Mouse (Mus musculus) spleen, adult 18-20 months (tissue): ENCODE data around the gene Amhr2.

Experiments
- DNase-seq, 2 experiments: peaks; one replicate each; pipeline ENCODE4 v3.0.0; 2022; ENCODE audit warnings: mixed read lengths in 2 of 2

Amhr2 gene

DNA sequence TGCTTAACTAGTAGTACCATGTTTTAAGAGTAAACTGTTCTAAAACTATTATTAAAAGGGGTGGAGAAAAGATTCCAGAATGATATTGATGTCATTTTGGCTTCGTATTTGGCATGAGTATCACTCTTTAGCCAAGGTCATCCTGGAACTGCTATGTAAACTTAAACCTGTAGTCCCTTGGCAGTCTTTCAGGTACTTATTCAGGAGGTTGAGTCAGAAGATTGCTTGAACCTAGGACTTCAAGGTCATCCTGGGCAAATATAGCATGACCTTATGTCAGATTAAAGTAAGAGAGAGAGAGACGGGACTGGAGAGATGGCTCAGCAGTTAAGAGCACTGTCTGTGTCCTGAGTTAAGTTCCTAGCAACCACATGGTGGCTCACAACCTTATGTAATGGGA lies 20.5 kb upstream of the Amhr2 start:
- no peak for DNase-seq

GRCm38 (mm10) chr15:102426963-102427362 lies 18.2 kb upstream of the Amhr2 start:
- DNase-seq: no peak

DNA sequence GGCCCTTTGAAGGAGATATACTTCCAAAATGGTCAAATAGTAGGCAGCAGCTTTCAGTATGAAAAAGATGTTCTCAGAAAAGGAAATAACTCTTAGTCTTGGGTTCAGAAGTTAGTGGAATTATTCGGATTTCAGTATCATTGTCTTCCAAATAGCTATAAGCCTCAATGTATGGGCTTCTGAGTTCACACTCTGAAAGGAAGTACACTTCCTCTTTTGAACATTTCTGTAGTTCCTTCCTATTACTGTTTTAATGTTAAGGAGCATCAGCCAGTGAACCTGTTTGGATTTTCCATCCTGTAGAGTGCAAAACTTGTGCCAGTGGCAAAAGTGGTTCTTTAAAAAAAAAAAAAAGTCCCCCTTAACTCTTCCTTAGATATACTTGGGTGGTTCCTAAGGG lies 13.1 kb upstream of the Amhr2 start:
- DNase-seq: no peak

- DNase-seq: no peak
Observed at GRCm38 (mm10) chr15:102433173-102433572, 12.0 kb upstream of the Amhr2 start.

- peak; percentile 56 to 81 for DNase-seq
Observed at GRCm38 (mm10) chr15:102442490-102442889, 2.7 kb upstream of the Amhr2 start.

DNA sequence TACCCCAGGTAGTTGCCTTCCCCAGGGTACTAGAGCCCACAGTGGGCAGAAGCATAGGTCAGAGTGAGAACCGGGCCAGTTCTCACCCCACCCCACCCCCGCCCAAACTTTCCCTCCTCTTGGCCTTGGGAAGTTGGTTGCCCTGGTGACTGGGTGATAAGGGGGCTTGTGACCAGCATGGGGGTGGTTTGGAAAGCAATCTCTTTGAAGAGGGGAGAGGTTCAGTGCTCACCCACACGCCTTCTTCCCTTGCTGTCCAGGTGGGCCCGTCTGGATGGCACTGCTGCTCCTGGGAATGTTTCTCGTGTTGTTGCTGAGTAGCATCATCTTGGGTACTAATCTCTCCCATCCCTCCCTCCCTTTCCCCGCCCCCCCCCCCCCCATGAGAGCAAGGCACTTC lies 1.3 kb downstream of the Amhr2 start:
- no peak for DNase-seq

DNA sequence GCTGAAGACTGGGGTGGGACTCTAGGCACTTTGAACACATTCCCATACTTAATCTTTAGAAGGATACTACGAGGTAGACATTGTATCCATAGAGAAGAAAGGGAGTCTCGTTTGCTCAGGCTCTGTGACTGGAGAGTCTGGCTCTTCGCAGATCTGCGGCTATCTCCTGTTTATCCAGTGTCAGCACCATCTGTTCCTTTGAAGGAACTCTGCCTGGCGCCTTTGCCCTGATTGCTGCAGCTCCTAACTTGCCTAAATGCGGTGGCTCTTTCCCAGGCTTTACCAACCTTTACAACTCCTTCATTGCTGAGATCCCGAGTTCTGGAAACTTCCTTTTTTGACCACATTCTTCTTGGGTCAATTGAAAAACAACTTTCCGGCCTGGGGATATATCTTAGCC lies 4.2 kb downstream of the Amhr2 start:
- no peak for DNase-seq

DNA sequence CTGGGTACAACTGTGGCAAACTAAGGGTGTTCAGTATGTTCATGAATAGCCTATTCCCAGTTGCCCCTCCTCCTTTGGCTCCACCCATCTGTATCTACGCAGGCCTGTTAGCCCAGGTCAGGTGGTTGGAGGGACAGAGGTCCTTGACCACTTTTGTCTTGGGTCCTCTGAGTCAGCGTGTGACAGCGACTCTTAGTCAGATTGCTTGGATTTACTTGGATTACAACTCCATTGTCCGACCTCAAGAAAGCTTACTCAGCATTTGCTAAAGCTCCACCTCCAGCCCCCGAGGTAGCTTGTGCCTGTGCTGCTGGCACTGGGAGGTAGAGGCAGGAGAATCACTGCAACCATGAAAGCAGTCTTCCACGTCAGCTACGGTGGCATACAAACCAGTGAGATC lies 5.8 kb downstream of the Amhr2 start:
- no peak for DNase-seq

DNA sequence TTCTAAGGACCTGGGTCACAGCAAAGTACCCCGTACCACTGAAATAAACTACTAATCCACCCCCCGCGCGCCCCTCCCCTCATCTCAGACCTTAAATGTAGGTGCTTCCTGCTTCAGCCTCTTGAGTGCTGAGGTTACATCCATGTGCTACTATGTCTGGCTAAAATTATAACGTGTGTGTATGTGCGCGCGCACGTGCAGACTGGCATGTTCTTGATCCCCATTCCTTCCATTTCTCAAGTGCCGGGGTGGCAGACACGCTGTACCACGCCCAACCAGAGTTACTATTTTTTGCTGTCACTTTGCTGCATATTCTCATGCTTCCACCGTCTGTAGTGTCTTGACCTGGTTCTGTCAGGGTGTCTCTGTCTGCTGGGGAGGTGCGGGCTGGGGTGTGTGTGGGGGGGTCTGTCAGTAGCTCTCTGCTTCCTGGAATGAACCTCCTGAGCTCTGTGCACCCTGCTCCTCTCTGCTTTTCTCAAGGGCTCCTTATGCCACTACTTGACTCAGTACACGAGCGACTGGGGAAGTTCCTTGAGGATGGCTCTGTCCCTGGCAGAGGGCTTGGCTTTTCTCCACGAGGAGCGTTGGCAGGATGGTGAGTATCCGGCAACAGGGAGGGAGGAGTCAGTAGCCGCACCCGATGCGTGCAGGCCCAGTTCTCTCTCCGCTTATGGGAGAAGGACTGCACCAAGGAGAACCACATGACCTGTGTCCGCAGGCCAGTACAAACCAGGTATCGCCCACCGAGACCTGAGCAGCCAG lies 6.7 kb downstream of the Amhr2 start:
- DNase-seq: no peak

GRCm38 (mm10) chr15:102455993-102456392 lies 10.8 kb downstream of the Amhr2 start:
- DNase-seq: no peak

DNA sequence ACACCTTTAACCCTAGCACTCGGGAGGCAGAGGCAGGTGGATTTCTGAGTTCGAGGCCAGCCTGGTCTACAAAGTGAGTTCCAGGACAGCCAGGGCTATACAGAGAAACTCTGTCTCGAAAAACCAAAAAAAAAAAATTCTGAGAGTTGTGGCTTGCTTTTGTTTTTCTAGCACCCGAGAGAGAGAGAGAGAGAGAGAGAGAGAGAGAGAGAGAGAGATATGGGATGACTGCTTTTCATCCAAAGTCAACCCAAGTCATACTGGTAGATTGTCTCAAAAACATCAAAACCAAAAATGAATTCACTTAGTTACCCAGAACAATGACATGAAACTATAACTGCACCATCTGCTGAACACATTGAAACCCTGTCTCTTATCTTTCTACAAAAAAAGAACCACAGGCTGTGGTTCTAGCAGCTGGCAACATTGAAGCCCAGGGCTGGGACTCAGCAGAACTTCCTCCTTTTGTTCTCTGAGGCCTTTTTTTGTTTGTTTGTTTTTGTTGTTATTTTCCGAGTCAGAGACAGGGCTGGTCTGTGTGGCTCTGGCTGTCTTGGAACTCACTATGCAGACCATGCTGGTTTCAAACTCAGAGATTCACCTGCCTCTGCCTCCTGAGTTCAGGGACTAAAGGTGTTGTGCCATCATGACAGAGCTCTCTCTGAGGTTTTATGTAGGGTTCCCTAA lies 13.0 kb downstream of the Amhr2 start:
- DNase-seq: no peak

- peak; percentile 89 to 90 for DNase-seq
Observed at GRCm38 (mm10) chr15:102458904-102459317, 13.7 kb downstream of the Amhr2 start, which contains the start of gene Prr13. Gene Prr13 (plus strand): TSS chr15:102459028.

- DNase-seq: no peak
Observed at GRCm38 (mm10) chr15:102459381-102459780, 14.2 kb downstream of the Amhr2 start.

DNA sequence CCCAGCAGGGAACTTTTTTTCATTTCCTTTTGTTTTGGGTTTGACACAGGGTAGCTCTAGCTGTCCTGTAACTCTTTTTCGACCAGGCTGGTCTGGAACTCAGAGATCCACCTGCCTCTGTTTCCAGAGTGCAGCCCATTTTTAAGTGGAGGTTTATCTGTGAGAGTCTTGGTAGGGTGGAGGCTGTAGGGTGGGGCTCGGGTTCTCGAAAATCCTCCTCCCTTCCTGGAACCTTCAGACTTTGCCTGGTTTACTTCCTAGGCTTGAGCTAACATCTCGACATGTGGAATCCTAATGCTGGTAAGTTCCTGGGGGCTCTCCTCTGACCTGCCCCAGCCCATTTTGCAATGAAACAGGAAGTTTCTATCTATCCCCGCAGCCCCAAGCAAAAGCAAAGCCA lies 14.7 kb downstream of the Amhr2 start:
- DNase-seq: no peak

DNA sequence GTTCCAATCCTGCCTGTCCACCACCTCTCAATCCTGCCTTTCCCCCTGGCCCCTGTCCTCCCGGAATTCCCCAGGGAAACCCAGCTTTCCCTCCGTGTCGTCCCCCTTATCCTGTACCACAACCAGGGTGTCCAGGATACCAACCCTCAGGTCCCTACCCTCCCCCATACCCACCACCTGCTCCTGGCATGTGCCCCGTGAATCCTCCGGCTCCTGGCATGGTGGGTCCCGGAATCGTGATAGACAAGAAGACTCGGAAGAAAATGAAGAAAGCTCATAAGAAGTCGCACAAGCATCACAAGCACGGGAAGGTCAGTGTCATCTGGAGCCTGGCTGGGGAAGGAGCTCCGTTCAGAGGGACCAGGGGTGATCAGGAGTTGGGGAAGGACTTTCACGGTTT lies 15.2 kb downstream of the Amhr2 start:
- no peak for DNase-seq

- no peak for DNase-seq
Observed at GRCm38 (mm10) chr15:102460971-102461370, 15.8 kb downstream of the Amhr2 start.

GRCm38 (mm10) chr15:102461430-102462075 lies 16.4 kb downstream of the Amhr2 start:
- no peak for DNase-seq

DNA sequence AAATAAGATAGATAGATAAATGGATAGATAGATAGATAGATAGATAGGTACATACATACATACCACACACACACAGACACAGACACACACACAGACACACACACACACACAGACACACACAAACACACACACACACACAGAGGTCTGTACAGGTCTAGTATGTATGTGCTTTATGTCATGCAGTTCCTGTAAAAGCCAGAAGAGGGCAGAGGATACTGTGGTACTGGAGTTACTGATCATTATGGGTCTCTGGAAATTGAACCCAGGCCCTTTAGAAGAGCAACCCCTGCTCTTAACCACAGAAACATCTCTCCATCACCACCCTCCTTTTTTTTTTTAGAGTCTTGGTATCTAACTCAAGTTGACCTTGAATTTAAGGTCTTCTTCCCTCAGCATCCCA lies 18.5 kb downstream of the Amhr2 start:
- no peak for DNase-seq

DNA sequence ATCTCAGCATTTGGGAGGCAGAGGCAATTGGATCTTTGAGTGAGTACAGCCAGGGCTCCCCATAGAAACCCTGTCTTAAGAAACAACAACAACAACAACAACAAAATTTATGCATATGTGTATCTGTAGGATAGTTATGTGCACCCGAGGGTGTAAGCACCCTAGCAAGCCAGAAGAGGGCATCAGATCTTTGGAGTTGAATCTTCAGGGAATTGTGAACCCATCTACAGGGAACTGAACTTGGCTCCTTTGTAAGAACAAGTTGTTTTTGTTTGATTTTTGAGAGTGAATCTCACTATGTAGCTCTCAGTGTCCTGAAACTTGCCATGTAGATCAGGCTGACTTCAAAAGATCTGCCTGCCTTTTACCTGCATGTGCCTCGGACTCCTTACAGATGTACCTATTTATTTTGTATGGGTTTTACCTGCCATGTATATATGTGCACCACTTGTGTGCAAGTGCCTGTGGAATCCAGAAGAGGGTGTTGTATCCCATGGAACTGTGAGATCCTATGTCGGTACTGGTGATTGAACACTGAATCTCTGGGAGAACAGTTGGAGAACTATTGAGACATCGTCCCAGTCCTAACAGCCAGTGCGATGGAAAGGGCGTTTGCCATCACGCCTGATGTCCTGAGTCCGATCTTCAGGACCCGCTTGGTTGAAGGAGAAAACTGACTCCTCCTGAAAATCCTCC lies 23.7 kb downstream of the Amhr2 start:
- no peak for DNase-seq

GRCm38 (mm10) chr15:102470183-102470604 lies 25.0 kb downstream of the Amhr2 start, which contains the start of gene Pcbp2:
Gene Pcbp2 (plus strand): TSS chr15:102470539.
- DNase-seq: peak; percentile 88 to 94

DNA sequence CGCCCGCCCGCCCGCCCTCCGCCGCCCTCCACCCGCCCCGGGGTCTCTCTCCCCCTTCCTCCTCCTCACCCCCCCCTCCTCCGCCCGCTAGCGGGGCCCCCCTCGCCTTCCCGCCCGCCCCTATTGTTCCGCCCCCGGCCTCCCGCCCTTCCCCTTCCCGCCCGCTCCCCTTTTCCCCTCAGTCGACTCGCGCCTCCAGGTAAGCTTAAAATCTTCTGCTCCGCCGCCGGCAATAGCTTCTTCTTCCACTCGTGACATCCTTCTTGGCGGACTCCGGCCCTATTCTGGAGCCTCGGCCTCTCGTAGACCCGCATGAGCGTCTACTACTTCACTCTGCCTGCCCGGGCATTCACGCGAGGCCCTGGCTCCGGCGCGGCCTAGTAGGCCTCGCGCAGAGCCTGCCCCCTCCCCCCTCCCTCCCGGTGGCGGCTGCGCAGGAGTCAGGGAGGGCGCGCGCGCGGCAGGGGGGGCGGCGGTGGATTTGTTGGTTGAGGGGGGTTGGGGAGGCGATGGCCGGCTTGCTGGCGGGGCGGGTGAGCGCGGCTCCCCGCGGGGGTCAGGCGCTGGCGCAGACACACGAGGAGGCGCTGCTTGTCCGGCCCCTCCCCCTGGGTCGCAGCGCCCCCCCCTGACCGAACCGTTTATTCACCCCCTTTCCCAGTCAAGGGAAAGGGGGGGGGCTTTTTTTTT lies 25.6 kb downstream of the Amhr2 start:
- DNase-seq: peak; percentile 68 to 73

- DNase-seq: no peak
Observed at GRCm38 (mm10) chr15:102471295-102471645, 26.1 kb downstream of the Amhr2 start.

DNA sequence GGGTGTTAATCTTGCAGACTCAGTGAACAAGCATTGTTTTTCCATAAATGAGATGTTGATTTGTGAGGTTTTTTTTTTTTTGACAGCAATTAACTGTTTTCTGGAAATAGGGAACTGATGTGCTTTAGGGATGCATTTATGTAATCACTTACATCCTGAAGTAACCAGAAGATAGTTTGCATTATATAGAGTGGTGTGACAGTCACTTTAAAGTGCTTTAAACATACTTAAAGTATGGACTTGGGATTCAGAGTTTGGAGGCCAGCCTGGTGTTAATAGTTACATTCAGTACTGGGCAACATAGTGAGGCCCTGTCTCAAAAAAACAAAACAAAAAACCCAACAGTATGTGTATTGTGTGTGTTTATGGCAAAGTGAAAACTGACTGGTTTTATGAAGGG lies 26.6 kb downstream of the Amhr2 start:
- DNase-seq: no peak
